Mouse (Mus musculus) c-Kit-negative CD71-positive TER-119-positive erythroid progenitor cells, embryonic 14.5 days (primary cell): ENCODE measurements around the gene Btbd35f7.
"Not testable (repeated sequence)": the region's sequence is repeated elsewhere in the genome, so short reads cannot be mapped to it uniquely, and the experiment has no call there.

ENCODE experiments used
- DNase-seq: peaks from one replicate; pipeline ENCODE4 v3.0.0-alpha.2; 2013; ENCODE audit warnings: low read depth, low spot score

The Btbd35f7 gene

DNA sequence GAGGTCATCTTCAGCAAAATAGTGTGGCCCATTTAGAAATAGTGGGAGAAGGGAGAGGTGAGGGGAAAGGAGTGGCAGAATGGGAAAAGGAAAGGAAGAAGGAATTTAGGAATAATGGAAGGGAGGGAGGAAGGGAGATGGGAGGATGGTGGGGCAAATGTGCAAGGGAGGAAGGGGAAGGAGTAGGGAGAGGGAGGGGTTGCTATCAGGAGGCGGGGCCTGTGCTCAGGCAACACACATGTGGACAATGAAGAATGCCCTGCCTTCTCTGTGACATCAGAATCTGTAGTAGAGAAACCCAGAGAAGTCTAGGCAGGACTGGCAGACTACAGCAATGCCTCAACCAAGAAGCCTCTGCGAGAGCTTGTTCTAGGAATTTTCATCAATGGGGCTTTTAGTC is at the start of gene Btbd35f7:
Gene Btbd35f7 (plus strand): TSS at position 301 of the 400 bp plus-strand sequence.
- not testable (repeated sequence) for DNase-seq
